Comparison of ENCODE assay signal across 11 mouse cellular contexts in genomic region chr10:117687577-117687976, GRCm38 (mm10).
"Had no signal": no experiment of that assay in that cellular context is flagged by ENCODE, and none has a peak within 500 bp of the region (broad histone marks: within the 10 kb centered on the region; RNA-seq: fewer than 3 reads in every experiment).

No protein-coding gene starts in this region.

- H3K27me3 ChIP-seq: lung, embryonic 15.5 days; midbrain, embryonic 13.5 days had no signal

- H3K27ac ChIP-seq: layer of hippocampus, adult 2 months; left cerebral cortex, adult 2 months; liver, embryonic 14.5 days; lung, embryonic 15.5 days; midbrain, embryonic 10.5 days; midbrain, embryonic 13.5 days had no signal

- DNase-seq: kidney, adult 11 months; layer of hippocampus, postnatal 36 days; right cerebral cortex, postnatal 4 days; thymus, adult 18-20 months had no signal

- H3K4me2 ChIP-seq: lung, embryonic 15.5 days; midbrain, embryonic 13.5 days had no signal

- H3K4me3 ChIP-seq: layer of hippocampus, adult 2 months; left cerebral cortex, adult 2 months; lung, embryonic 15.5 days; megakaryocyte, embryonic 14.5 days; midbrain, embryonic 10.5 days; midbrain, embryonic 13.5 days had no signal

- H3K4me1 ChIP-seq: lung, embryonic 15.5 days; midbrain, embryonic 10.5 days; midbrain, embryonic 13.5 days had no signal

- H3K9ac ChIP-seq: liver, embryonic 14.5 days; lung, embryonic 15.5 days; midbrain, embryonic 13.5 days had no signal

- H3K9me3 ChIP-seq: lung, embryonic 15.5 days; megakaryocyte, embryonic 14.5 days; midbrain, embryonic 10.5 days; midbrain, embryonic 13.5 days had no signal
